Comparison of ENCODE assay signal across 15 mouse cellular contexts in genomic region chr6:99511862-99512261, GRCm38 (mm10). TPM values are rescaled to one million over a fixed set of nuclear protein-coding genes. Genes with fewer than 3 reads are reported as not detected.
A peak's percentile ranks its signal among the peaks of the same experiment; 100 is the strongest.
DNase-seq lines count a peak whose midpoint lies in the region; ATAC-seq and TF ChIP-seq lines count a peak whose summit lies in the region.
"Had no signal": no experiment of that assay in that cellular context is flagged by ENCODE, and none has a peak within 500 bp of the region (broad histone marks: within the 10 kb centered on the region; RNA-seq: fewer than 3 reads in every experiment).

No protein-coding gene starts in this region.

- H3K4me2 ChIP-seq in heart, embryonic 13.5 days, result peak overlapping the region; percentile 61
- H3K4me2 ChIP-seq in lung, embryonic 14.5 days, result peak overlapping the region; percentile 26; the same call in 1 of the 2 replicates
- H3K4me2 ChIP-seq in stomach, embryonic 15.5 days, result peak overlapping the region; percentile 32
- H3K4me2 ChIP-seq: liver, embryonic 11.5 days; midbrain, embryonic 12.5 days had no signal

- H3K27me3 ChIP-seq in heart, embryonic 13.5 days (replicated peaks), result no peaks in the 10 kb centered on the region
- no peaks in the 10 kb centered on the region for H3K27me3 ChIP-seq in heart, adult 2 months (ENCODE audit: control insufficient read depth, insufficient read depth, low read length)
- H3K27me3 ChIP-seq in lung, embryonic 14.5 days (ENCODE audit: insufficient read depth, low read length), result no peaks in the 10 kb centered on the region
- no peaks in the 10 kb centered on the region for H3K27me3 ChIP-seq in stomach, embryonic 15.5 days (replicated peaks)
- H3K27me3 ChIP-seq: midbrain, embryonic 12.5 days had no signal

- H3K36me3 ChIP-seq in heart, embryonic 13.5 days, result 0 out of 2 replicates have a peak, but pooled peaks cover 6% of the 10 kb centered on the region
- H3K36me3 ChIP-seq in heart, adult 2 months (ENCODE audit: control insufficient read depth, insufficient read depth, low read length), result no peaks in the 10 kb centered on the region
- no peaks in the 10 kb centered on the region for H3K36me3 ChIP-seq in lung, embryonic 14.5 days (ENCODE audit: insufficient read depth)
- no peaks in the 10 kb centered on the region for H3K36me3 ChIP-seq in stomach, embryonic 15.5 days

- peaks cover 37% of the 10 kb centered on the region for H3K4me1 ChIP-seq in heart, embryonic 13.5 days
- peaks cover 5% of the 10 kb centered on the region for H3K4me1 ChIP-seq in heart, adult 2 months (ENCODE audit: control insufficient read depth, insufficient read depth, low read length)
- H3K4me1 ChIP-seq in lung, embryonic 14.5 days (ENCODE audit: insufficient read depth), result peaks cover 6% of the 10 kb centered on the region; the same call in 1 of the 2 replicates
- no peaks in the 10 kb centered on the region for H3K4me1 ChIP-seq in lung, adult 2 months (ENCODE audit: control insufficient read depth, insufficient read depth, low read length)
- H3K4me1 ChIP-seq in embryonic fibroblast, embryonic 13.5 days (ENCODE audit: control insufficient read depth, insufficient read depth, low read length), result peaks cover 14% of the 10 kb centered on the region
- peaks cover 18% of the 10 kb centered on the region; the same call in 1 of the 2 replicates for H3K4me1 ChIP-seq in stomach, embryonic 15.5 days

- TF ChIP-seq CTCF in heart, adult 2 months (IDR thresholded peaks at IDR 0.05), result no peak
- no peak for TF ChIP-seq CTCF in lung, embryonic 14.5 days (IDR thresholded peaks at IDR 0.05; ENCODE audit: low read depth)
- no peak for TF ChIP-seq CTCF in lung, adult 2 months (IDR thresholded peaks at IDR 0.05; ENCODE audit: insufficient read depth, low read length)
- TF ChIP-seq CTCF in embryonic fibroblast, embryonic 13.5 days (IDR thresholded peaks at IDR 0.05; ENCODE audit: borderline replicate concordance, insufficient read depth, low read length), result no peak

- no peak for TF ChIP-seq POLR2A in heart, adult 2 months (IDR thresholded peaks at IDR 0.05; ENCODE audit: insufficient read depth, low read depth, low read length)
- TF ChIP-seq POLR2A in lung, adult 2 months (IDR thresholded peaks at IDR 0.05; ENCODE audit: borderline replicate concordance, extremely low read depth, low read depth, low read length), result no peak
- TF ChIP-seq POLR2A in embryonic fibroblast, embryonic 13.5 days (IDR thresholded peaks at IDR 0.05; ENCODE audit: low read depth, low read length), result no peak

- H3K9ac ChIP-seq in heart, embryonic 13.5 days, result peak overlapping the region; percentile 68
- H3K9ac ChIP-seq in heart, adult 2 months (ENCODE audit: low read depth, low read length), result no peak overlapping the region
- no peak overlapping the region for H3K9ac ChIP-seq in lung, embryonic 14.5 days
- no peak overlapping the region for H3K9ac ChIP-seq in stomach, embryonic 15.5 days
- H3K9ac ChIP-seq: midbrain, embryonic 12.5 days had no signal

- peaks cover 1% of the 10 kb centered on the region; the same call in 1 of the 2 replicates for H3K79me2 ChIP-seq in heart, adult 2 months (replicated peaks; ENCODE audit: control insufficient read depth, insufficient read depth, low read length)

- H3K4me3 ChIP-seq in heart, embryonic 13.5 days, result peak overlapping the region; percentile 22; the same call in 1 of the 2 replicates
- no peak overlapping the region for H3K4me3 ChIP-seq in heart, adult 2 months
- H3K4me3 ChIP-seq in lung, embryonic 14.5 days (ENCODE audit: low read depth, low read length), result no peak overlapping the region
- H3K4me3 ChIP-seq in lung, adult 2 months (replicated peaks; ENCODE audit: extremely low read depth, low read depth, low read length), result no peak overlapping the region
- no peak overlapping the region for H3K4me3 ChIP-seq in embryonic fibroblast, embryonic 13.5 days (ENCODE audit: insufficient read depth, low read length)
- no peak overlapping the region for H3K4me3 ChIP-seq in stomach, embryonic 15.5 days (replicated peaks)
- H3K4me3 ChIP-seq: midbrain, embryonic 12.5 days had no signal

- intact Hi-C loops in heart, adult 2 months (cut with DNase I), result no loop called here

- DNase-seq in heart, adult 2 months, result no peak
- DNase-seq in lung, embryonic 14.5 days, result peak; percentile 32
- no peak for DNase-seq in lung, adult 2 months
- no peak for DNase-seq in adrenal gland, postnatal 4 days (ENCODE audit: low spot score in 2 of 2)
- DNase-seq: cerebellum, adult 11 months; kidney, postnatal 36 days; left cerebral cortex, postnatal 4 days; lung, postnatal 10 days; thymus, adult 2 months had no signal

- no peaks in the 10 kb centered on the region for H3K9me3 ChIP-seq in heart, embryonic 13.5 days
- H3K9me3 ChIP-seq in lung, embryonic 14.5 days (ENCODE audit: low read depth, low read length), result no peaks in the 10 kb centered on the region
- H3K9me3 ChIP-seq in stomach, embryonic 15.5 days, result no peaks in the 10 kb centered on the region
- H3K9me3 ChIP-seq: midbrain, embryonic 12.5 days had no signal

- WGBS in heart, embryonic 13.5 days, result 14% methylated on average over 6 of the region's 6 CpGs
- WGBS in heart, adult 2 months, result 38% methylated on average over 6 of the region's 6 CpGs
- 36% methylated on average over 6 of the region's 6 CpGs for WGBS in lung, embryonic 14.5 days
- 57% methylated on average over 6 of the region's 6 CpGs for WGBS in lung, adult 2 months
- WGBS in stomach, embryonic 15.5 days, result 35% methylated on average over 6 of the region's 6 CpGs

- H3K27ac ChIP-seq in heart, embryonic 13.5 days (replicated peaks), result peak overlapping the region; percentile 55
- H3K27ac ChIP-seq in heart, adult 2 months, result no peak overlapping the region
- H3K27ac ChIP-seq in lung, embryonic 14.5 days (ENCODE audit: low read depth), result no peak overlapping the region
- peak overlapping the region; percentile 48; the same call in 1 of the 2 replicates for H3K27ac ChIP-seq in embryonic fibroblast, embryonic 13.5 days (ENCODE audit: insufficient read depth, low read length)
- H3K27ac ChIP-seq in stomach, embryonic 15.5 days, result 0 out of 2 replicates have a peak overlapping the region, but pooled peaks have one; percentile 9
- H3K27ac ChIP-seq: hindbrain, postnatal 0 days; midbrain, embryonic 12.5 days had no signal

- TF ChIP-seq EP300 in heart, adult 2 months (IDR thresholded peaks at IDR 0.05; ENCODE audit: insufficient read depth, low read depth, low read length), result no peak

- no peak for ATAC-seq in heart, embryonic 13.5 days (ENCODE audit: extremely low read depth, insufficient number of reproducible peaks, low FRiP score, low TSS enrichment)
- ATAC-seq in lung, embryonic 14.5 days (ENCODE audit: insufficient read depth), result no peak
- ATAC-seq in stomach, embryonic 15.5 days (ENCODE audit: insufficient read depth, low FRiP score, low read depth), result no peak
- ATAC-seq: hindbrain, postnatal 0 days had no signal

RNA-seq across cellular contexts. Expression of gene Foxp1, which starts 10.7 kb away (rescaled TPM):
- 71.7 and 75.9 TPM in 2 replicates for polyA plus RNA-seq in heart, embryonic 13.5 days (2015; fragmentation: Nextera tagmentation; extraction: Ambion mirVana)
- total RNA-seq in heart, adult 2 months (2021), result 10 to 100 TPM; 26.4 to 31.6 TPM
- polyA plus RNA-seq in heart, adult 2 months (2012; rRNA removed), result 22.9 and 29.1 TPM in 2 replicates
- polyA plus RNA-seq in lung, embryonic 14.5 days (2014; fragmentation: Nextera tagmentation; extraction: Ambion mirVana), result 111 and 114 TPM in 2 replicates
- 135 and 169 TPM in 2 replicates for polyA plus RNA-seq in lung, adult 2 months (2012; rRNA removed)
- 135 and 137 TPM in 2 replicates for polyA plus RNA-seq in embryonic fibroblast, embryonic 13.5 days (2011; ENCODE audit: insufficient read length, low read depth, missing spikeins)
- polyA plus RNA-seq in stomach, embryonic 15.5 days (2015; fragmentation: Nextera tagmentation; extraction: Ambion mirVana), result 105 and 122 TPM in 2 replicates
- total RNA-seq in adrenal gland, postnatal 4 days (2021), result 10 to 100 TPM; 69.8 to 75.1 TPM

Comparison
In these comparisons a context has a peak if more than half of its experiments do, and no peak if none do; other contexts are left out.
1. H3K27ac ChIP-seq: peak in heart, embryonic 13.5 days (single experiment), embryonic fibroblast, embryonic 13.5 days (single experiment) and stomach, embryonic 15.5 days (single experiment); none in heart, adult 2 months (single experiment) and lung, embryonic 14.5 days (single experiment).
2. Peak in every context shown above with its lines, with median percentiles within 50 percentile points of each other: H3K4me2 ChIP-seq.